Mouse (Mus musculus) left cerebral cortex, adult 2 months (tissue): ENCODE data around the gene Stk35. TPM values are rescaled to one million over a fixed set of nuclear protein-coding genes. Genes with fewer than 3 reads are reported as not detected.
"Not testable (repeated sequence)": the region's sequence is repeated elsewhere in the genome, so short reads cannot be mapped to it uniquely, and the experiment has no call there.

Experiments
- DNase-seq, 2 experiments: peaks; one replicate each; pipeline ENCODE4 v3.0.0; 2021 to 2022; ENCODE audit warnings: low spot score in 2 of 2, mixed read lengths in 1 of 2; ENCODE audit errors: extremely low spot score in 1 of 2
- H3K27ac ChIP-seq: fragments of 200-600 bp; 2 replicates; pipeline ENCODE4 v1.8.1; 2022
- H3K4me3 ChIP-seq: fragments of 200-600 bp; 2 replicates; pipeline ENCODE4 v1.8.1; 2022
- CTCF ChIP-seq: fragments of 200-600 bp; IDR thresholded peaks from 2 replicates; pipeline ENCODE4 v1.8.1; 2022; ENCODE audit warnings: antibody characterized with exemption, mild to moderate bottlenecking, moderate library complexity
- intact Hi-C: fragments of 180-260 bp; cut with DNase I; formaldehyde crosslinking; loops from one replicate; pipeline ENCODE4 v1.15.1; 2025
- total RNA-seq, 2 experiments: library from RNA; stranded (reverse); gene quantifications; 2 replicates each; pipeline ENCODE4 v1.2.3; 2021

Gene Stk35
- total RNA-seq, 2 experiments from 2014 or later, result 33.5 to 37.1 TPM

DNA sequence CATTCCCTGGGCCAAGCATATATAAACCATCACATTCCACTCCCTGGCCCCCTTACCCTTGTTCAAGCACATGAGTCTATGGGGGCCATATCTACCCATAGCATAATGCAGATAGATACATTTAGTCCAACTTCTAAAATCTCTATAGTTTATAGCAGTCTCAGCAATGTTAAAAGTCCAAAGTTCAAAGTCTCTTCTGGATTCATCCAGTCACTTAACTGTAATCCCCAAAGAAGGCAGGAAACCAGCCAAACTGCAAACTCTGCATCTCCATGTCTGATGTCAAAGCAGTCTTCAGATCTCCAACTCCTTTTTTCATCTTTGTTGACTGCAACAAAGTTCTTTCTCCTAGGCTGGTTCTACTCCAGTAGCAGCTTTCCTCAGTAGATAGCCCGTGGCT, 38.0 kb downstream of the Stk35 start:
- intact Hi-C loops, result no loop called here
- Histone ChIP-seq H3K4me3 (no peak overlapping the region), H3K27ac (no peak overlapping the region)
- no peak for DNase-seq
- no peak for TF ChIP-seq CTCF

DNA sequence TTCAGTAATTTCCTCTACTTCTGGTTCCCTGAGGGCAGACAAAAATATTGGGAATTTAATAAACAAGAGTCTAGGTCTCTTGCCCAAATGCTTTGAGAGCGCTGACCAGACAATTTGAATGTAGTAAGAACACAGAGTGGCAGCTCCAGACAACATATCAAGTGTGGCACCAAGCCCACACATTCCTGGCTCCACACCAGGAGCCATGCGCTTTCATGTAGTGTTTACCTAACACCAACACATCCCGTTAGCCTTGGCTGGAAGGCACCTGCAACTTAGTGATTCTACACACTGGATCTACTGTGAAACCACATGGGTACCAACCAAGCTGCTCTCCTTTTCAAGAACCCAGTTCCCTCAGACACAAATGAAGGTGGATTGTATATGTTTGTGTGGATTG, 45.5 kb downstream of the Stk35 start:
- Histone ChIP-seq H3K4me3 (no peak overlapping the region), H3K27ac (no peak overlapping the region)
- no peak for DNase-seq
- intact Hi-C loops, result no loop called here
- TF ChIP-seq CTCF, result no peak

DNA sequence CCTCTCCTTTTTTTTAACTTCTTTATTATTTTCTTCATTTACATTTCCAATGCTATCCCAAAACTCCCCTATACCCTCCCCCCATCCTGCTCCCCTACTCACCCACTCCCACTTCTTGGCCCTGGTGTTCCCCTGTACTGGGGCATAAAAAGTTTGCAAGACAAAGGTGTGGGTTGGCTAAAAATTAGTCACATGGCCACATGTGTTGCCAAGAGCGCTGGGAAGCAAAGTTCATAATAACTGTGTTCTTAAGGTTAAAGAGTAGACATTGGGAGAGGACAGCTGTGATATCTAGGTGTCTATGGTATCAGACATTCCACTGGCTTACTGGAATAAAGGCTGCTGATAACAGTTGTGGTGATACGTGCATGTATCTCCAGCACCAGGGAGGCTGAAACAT, 46.2 kb downstream of the Stk35 start:
- intact Hi-C loops, result no loop called here
- no peak overlapping the region for H3K4me3 ChIP-seq
- TF ChIP-seq CTCF, result no peak
- no peak for DNase-seq
- no peak overlapping the region for H3K27ac ChIP-seq

DNA sequence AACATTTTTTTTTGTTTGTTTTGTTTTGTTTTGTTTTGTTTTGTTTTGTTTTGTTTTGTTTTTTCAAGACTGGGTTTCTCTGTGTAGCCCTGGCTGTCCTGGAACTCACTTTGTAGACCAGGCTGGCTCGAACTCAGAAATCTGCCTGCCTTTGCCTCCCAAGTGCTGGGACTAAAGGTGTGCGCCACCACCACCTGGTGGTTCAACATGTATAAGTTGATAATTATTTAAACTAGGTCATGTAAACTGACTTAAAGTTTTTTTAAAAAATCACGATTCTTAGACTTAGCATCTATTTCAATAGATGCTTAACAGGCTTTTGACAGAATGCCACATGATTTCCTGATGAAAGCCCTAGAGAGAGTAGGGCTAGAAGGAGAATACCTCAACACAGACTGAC, 48.8 kb downstream of the Stk35 start:
- intact Hi-C loops, DNase-seq, H3K27ac ChIP-seq, H3K4me3 ChIP-seq: not testable (repeated sequence)

DNA sequence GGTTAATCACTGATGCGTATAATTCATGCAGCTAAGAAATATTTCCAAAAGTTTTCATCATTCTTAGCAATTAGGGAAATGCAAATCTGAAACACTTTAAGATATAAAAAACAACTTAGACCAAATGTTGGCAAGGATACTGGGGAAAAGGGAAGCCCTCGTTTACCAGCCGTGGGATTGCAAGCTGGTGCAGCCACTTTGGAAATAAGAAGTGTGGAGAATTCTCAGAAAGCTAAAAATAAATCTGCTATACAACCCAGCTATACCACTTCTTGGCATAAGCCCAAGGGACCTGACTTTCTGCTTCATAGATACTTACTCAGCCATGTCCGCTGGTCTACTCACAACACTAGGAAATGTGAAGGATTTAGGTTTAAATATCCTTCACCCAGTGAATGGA, 51.2 kb downstream of the Stk35 start:
- no peak for DNase-seq
- no peak overlapping the region for H3K4me3 ChIP-seq
- no peak for TF ChIP-seq CTCF
- H3K27ac ChIP-seq, result no peak overlapping the region
- intact Hi-C loops, result no loop called here

DNA sequence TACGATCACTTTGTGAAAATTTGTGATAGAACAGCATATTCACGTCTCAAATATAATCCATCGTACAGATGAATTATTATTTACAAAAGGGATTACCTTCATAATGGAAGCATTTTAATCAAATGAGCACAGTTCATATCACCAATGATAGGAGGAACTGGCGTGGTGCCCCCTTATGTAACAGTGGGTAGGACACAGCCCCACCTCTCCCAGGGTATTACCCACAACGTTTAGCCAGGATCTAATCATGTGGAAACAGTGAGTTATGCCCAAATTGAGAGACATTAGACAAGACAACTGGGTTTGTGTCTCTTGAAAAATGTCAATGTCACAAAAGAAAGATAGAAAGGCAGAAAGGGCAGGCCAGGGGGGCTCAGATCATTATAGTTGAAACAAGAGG, 62.9 kb downstream of the Stk35 start:
- intact Hi-C loops, result no loop called here
- no peak for TF ChIP-seq CTCF
- Histone ChIP-seq H3K27ac (no peak overlapping the region), H3K4me3 (no peak overlapping the region)
- no peak for DNase-seq

DNA sequence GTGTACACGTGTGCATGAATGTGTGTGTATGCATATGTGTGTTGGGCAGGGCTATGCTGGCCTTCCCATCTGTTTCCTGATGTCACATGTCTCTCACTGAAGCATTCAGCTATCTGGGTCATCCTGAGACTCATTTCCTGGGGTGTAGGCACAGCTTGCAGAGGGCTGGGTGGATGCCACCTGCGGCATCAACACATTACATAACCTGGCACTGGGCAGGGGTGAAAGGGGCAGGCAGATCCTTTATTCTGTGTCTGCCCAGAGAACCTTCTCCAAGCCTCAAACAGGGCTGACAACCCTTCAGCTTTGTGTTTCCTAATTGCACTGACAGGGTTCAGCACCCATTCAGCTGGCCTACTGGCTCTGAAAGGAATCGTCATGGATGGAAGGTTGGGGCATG, 64.6 kb downstream of the Stk35 start:
- DNase-seq, result no peak
- intact Hi-C loops, result no loop called here
- H3K4me3 ChIP-seq, result no peak overlapping the region
- TF ChIP-seq CTCF, result no peak
- H3K27ac ChIP-seq, result no peak overlapping the region

DNA sequence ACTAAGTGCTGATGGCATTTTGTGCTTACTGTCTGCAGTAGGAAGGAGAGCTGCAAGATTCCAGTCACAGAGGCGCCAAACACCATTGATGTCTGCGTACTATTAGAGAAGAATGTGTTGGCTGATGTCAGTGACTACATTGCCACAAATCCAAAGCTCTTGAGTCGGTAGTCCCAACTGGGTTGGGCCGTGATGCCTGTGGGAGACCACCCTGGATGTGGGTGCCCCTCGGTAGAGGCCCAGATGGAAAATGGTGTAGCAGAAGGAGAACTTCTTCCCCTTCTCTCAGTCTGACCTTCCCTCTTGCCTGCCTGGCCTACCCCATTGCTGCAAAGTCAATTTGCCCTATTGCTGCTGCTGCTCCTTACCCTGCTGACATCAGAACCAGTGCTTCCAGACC, 68.8 kb downstream of the Stk35 start:
- Histone ChIP-seq H3K4me3 (no peak overlapping the region), H3K27ac (no peak overlapping the region)
- DNase-seq, result no peak
- intact Hi-C loops, result no loop called here
- TF ChIP-seq CTCF, result no peak

DNA sequence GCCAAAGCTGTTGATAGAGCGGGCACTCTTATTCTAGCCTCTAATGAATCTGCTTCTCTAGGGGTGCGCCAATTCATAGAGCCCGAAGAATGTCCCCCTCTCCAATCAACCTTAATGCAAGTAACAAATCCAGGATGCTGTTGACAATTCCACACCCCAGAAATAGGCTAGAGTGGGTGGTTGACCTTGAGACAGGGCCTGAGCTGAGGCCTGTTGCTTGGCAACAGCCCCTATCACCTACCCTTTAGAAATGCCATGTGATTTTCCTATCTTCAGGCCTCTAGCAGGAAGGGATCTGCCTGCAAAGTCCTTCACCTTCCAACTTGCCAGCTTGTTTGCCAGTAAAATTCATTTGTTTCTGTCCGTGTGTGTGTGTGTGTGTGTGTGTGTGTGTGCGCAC, 70.9 kb downstream of the Stk35 start:
- no peak for DNase-seq
- intact Hi-C loops, result loop anchor here (5.0 kb wide), 2 partner anchors 154 to 369 kb away; no protein-coding TSS in a partner anchor
- Histone ChIP-seq H3K27ac (no peak overlapping the region), H3K4me3 (no peak overlapping the region)
- TF ChIP-seq CTCF, result no peak

DNA sequence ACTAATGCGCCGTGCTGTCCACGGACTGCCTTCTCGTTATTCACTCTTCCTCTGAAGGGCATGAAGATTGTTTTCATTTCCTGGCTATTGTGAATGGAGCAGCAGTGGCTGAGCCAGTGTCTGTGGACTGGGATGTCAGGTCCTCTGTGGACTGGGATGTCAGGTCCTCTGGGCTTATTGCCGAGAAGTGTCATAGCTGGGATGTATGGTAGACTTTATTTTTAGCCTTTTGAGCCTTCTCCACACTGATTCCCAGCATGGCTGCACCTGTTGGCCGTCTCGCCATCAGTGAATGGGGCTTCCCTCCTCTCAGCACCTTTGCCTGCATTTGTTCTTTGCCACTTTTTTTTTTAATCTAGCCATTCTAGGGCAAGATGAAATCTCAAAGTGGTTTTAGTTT, 71.8 kb downstream of the Stk35 start:
- no peak for DNase-seq
- Histone ChIP-seq H3K4me3 (no peak overlapping the region), H3K27ac (no peak overlapping the region)
- intact Hi-C loops, result loop anchor here (5.0 kb wide), 2 partner anchors 155 to 370 kb away; no protein-coding TSS in a partner anchor
- no peak for TF ChIP-seq CTCF

DNA sequence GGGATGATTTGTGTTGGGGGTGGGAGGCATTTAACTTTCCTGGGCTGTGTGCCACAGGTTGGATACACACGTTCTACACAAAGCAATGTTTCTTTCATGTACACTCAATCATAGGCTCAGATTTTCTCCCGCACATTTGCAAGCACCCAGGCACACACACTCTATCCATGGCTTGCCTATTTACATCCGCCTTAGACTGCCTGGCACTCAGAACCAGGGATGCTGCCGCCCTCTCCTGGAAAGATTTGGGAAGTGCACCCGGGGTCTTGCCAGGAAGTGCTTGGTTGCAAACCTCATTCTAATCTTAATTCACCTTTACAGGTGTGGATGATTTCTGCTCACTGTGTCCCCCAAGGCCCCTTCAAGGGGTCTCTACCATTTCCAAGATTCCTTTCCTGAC, 73.2 kb downstream of the Stk35 start:
- peak; percentile 98 for TF ChIP-seq CTCF
- peak; percentile 81 to 91 for DNase-seq
- H3K27ac ChIP-seq, result no peak overlapping the region
- intact Hi-C loops, result loop anchor here (1.0 to 5.0 kb wide), 4 partner anchors 72 to 371 kb away; no protein-coding TSS in a partner anchor
- no peak overlapping the region for H3K4me3 ChIP-seq

DNA sequence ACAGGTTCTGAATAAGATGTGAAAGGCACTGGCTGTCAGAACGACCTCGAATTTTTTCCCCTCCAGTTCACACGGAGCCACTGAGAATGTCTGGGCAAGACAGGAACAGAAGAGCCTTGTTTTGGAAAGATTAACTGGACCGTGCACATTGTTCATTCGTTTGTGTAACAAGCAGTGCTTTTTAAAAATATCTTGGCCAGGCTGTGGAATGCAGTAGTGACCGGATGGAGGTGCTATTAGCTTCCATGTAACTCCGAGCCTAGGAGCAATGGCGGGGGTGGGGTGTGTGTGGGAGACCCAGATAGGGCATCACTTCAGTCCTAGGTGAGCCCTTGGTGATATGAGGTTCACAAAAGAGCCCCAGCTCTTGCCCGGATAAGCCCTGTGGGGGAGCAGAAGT, 73.8 kb downstream of the Stk35 start:
- DNase-seq, result no peak
- Histone ChIP-seq H3K4me3 (no peak overlapping the region), H3K27ac (no peak overlapping the region)
- no peak; the same call in 1 of the 2 replicates for TF ChIP-seq CTCF
- intact Hi-C loops, result loop anchor here (5.0 kb wide), 2 partner anchors 157 to 372 kb away; no protein-coding TSS in a partner anchor

DNA sequence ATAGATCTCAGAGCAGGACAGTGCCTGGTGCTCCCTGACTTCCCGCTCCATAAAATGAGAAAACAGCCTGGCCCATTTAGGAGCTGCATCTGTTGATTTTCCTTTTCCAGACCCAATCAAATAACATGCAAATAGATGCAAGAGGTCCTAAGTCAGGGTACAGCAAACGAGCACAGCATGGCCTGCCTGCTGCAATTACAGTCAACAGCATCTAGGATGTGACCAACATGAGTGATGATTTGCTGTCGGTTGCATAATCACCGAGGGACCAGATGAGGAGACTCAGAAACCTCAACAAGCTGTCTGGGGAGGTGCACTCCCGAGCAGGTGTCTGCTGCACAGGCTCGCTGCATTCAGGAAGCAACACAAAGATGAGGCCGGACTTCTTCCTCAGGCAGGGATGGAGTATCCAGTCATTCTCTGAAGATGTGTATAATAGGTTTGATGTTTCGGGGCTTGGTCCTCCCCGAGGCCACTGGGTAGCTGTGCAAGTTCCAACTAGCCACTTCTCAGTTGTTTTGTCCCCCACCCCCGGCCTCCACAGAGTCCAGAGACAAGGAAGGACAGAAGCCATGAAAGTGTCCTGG, 74.3 kb downstream of the Stk35 start:
- intact Hi-C loops, result loop anchor here (5.0 kb wide), 2 partner anchors 157 to 372 kb away; no protein-coding TSS in a partner anchor
- no peak; the same call in 1 of the 2 replicates for TF ChIP-seq CTCF
- Histone ChIP-seq H3K4me3 (no peak overlapping the region), H3K27ac (no peak overlapping the region)
- no peak for DNase-seq
